Mouse (Mus musculus) intestine, postnatal 0 days (tissue): ENCODE results near the gene Defb46. TPM values are rescaled to one million over a fixed set of nuclear protein-coding genes. Genes with fewer than 3 reads are reported as not detected.

Experiments used
- ATAC-seq: fragments of 200-750 bp; cut with Nextera tagmentation; 2 replicates; pipeline ENCODE4 v1.8.0; 2017; ENCODE audit warnings: mild to moderate bottlenecking, moderate TSS enrichment, moderate library complexity
- H3K27ac ChIP-seq: fragments of 300-500 bp; sonication (generic); 2 replicates; pipeline ENCODE4 v1.5.1; 2014; ENCODE audit warnings: mild to moderate bottlenecking, low read depth, low read length, moderate library complexity
- H3K27me3 ChIP-seq: fragments of 300-500 bp; sonication (generic); replicated peaks from 2 replicates; pipeline ENCODE4 v1.6.1; 2014; ENCODE audit warnings: low read length, mixed read lengths; ENCODE audit not compliant: control insufficient read depth, insufficient read depth
- H3K36me3 ChIP-seq: fragments of 300-500 bp; sonication (generic); 2 replicates; pipeline ENCODE4 v1.6.1; 2014; ENCODE audit warnings: mild to moderate bottlenecking, moderate library complexity; ENCODE audit not compliant: control insufficient read depth, insufficient read depth
- H3K4me1 ChIP-seq: fragments of 300-500 bp; sonication (generic); replicated peaks from 2 replicates; pipeline ENCODE4 v1.6.1; 2014; ENCODE audit warnings: antibody characterized with exemption, low read length, mixed read lengths; ENCODE audit not compliant: control insufficient read depth, insufficient read depth
- H3K4me2 ChIP-seq: fragments of 300-500 bp; sonication (generic); replicated peaks from 2 replicates; pipeline ENCODE4 v1.6.1; 2014; ENCODE audit warnings: low read depth, mild to moderate bottlenecking, moderate library complexity
- H3K4me3 ChIP-seq: fragments of 300-500 bp; sonication (generic); 2 replicates; pipeline ENCODE4 v1.5.1; 2014; ENCODE audit warnings: low read depth, low read length
- H3K9ac ChIP-seq: fragments of 300-500 bp; sonication (generic); 2 replicates; pipeline ENCODE4 v1.6.1; 2014; ENCODE audit warnings: mild to moderate bottlenecking, low read depth, low read length
- H3K9me3 ChIP-seq: fragments of 300-500 bp; sonication (generic); 2 replicates; pipeline ENCODE4 v1.6.1; 2016; ENCODE audit warnings: mixed run types; ENCODE audit not compliant: control insufficient read depth
- CTCF ChIP-seq: sonication (generic); IDR thresholded peaks from 2 replicates; pipeline ENCODE4 v1.5.1; 2016; ENCODE audit warnings: low read depth, mild to moderate bottlenecking, control low read depth, antibody characterized with exemption, moderate library complexity
- WGBS: fragments of 180-500 bp; shearing (Covaris S2); extraction: QIAGEN DNeasy Blood & Tissue Kit; methylation state at CpG from one replicate; pipeline ENCODE4 v1.1.7; 2014; 5-methylcytosine and 5-hydroxymethylcytosine counted together
- polyA plus RNA-seq: library from polyadenylated mRNA; unstranded; fragments of >200 nt; fragmentation: Nextera tagmentation; extraction: Ambion mirVana; gene quantifications from 2 replicates; pipeline ENCODE4 v1.2.1, GENCODE M21; 2015

Gene Defb46
- not detected in 2 replicates for polyA plus RNA-seq

DNA sequence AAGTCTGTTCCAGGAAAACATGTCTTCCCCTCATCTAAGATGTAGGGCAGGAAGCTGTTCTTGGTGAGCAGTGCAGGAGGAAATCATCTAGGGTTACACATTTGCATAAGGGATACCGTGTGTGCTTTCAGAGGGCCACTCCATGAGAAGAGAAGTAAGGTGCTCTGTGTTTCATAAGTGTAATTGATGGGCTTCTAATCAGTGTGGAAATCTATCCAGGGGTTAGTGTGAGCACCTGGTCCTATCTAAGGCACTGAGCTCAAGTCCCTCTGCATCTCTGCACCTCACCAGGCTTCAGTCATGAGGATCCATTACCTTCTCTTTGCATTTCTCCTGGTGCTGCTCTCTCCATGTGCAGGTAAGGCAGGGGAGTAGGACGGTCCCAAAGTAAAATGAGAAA is at the start of gene Defb46:
Gene Defb46 (plus strand): TSS at position 301 of the 400 bp plus-strand sequence.
- 82% methylated on average over 2 of the region's 2 CpGs for WGBS
- H3K36me3 ChIP-seq: no peaks in the 10 kb centered on the region
- no peaks in the 10 kb centered on the region for H3K27me3 ChIP-seq
- H3K27ac ChIP-seq: no peak within 1 kb of the TSS
- no peak for TF ChIP-seq CTCF
- no peak for ATAC-seq
- H3K4me1 ChIP-seq: no peaks in the 10 kb centered on the region
- H3K4me3 ChIP-seq: no peak within 1 kb of the TSS
- no peak within 1 kb of the TSS for H3K9ac ChIP-seq
- H3K9me3 ChIP-seq: no peaks in the 10 kb centered on the region
- H3K4me2 ChIP-seq: no peak within 1 kb of the TSS

DNA sequence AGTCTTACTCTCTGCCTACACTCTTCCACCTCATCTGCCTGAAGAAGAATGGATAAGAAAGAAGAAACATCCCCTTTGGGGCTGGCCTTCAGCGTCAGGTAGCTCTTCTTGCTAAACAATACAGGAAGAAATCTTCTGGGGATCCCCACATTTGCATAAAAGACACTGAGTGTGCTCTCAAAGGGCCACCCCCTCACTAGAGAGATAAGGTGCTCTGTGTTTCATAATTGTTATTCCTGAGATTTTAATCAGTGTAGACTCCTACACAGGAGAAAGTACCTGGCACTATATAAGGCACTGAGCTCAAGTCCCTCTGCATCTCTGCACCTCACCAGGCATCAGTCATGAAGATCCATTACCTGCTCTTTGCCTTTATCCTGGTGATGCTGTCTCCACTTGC is 14.6 kb upstream of the Defb46 start, which contains the start of gene Defb6:
Gene Defb6 (plus strand): TSS at position 318 of the 400 bp plus-strand sequence.
- no peak within 1 kb of the TSS for H3K9ac ChIP-seq
- H3K4me1 ChIP-seq: no peaks in the 10 kb centered on the region
- no peak within 1 kb of the TSS for H3K27ac ChIP-seq
- H3K4me2 ChIP-seq: no peak within 1 kb of the TSS
- no peak for TF ChIP-seq CTCF
- no peak for ATAC-seq
- 58% methylated on average over 1 of the region's 1 CpGs for WGBS
- H3K36me3 ChIP-seq: no peaks in the 10 kb centered on the region
- H3K27me3 ChIP-seq: no peaks in the 10 kb centered on the region
- no peak within 1 kb of the TSS for H3K4me3 ChIP-seq
- no peaks in the 10 kb centered on the region for H3K9me3 ChIP-seq

DNA sequence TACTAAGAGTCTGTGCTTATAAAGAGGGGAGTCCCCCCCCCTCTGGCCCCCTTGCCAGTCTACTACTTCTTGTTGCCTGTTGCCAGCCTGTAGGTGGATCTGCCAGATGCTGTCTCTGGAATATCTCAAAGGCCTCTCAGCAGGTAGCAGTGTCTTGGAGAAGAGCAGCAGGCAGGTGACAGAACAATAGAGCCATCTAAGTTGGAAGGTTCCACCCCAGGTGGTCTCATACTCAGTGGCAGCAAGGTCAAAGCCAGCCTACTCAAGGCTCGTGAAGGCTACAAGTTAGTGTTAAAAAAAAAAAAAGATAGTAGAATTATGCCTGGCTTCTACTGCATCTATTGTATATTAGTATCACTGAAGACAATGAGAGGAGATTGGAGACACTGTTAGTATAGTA is 1.6 kb upstream of the Defb46 start:
- no peak overlapping the region for H3K9ac ChIP-seq
- no peak overlapping the region for H3K4me2 ChIP-seq
- WGBS: 71% methylated on average over 1 of the region's 1 CpGs
- H3K27ac ChIP-seq: no peak overlapping the region
- TF ChIP-seq CTCF: no peak
- H3K4me3 ChIP-seq: no peak overlapping the region
- no peaks in the 10 kb centered on the region for H3K27me3 ChIP-seq
- no peaks in the 10 kb centered on the region for H3K4me1 ChIP-seq
- H3K36me3 ChIP-seq: no peaks in the 10 kb centered on the region
- no peaks in the 10 kb centered on the region for H3K9me3 ChIP-seq
- no peak for ATAC-seq

DNA sequence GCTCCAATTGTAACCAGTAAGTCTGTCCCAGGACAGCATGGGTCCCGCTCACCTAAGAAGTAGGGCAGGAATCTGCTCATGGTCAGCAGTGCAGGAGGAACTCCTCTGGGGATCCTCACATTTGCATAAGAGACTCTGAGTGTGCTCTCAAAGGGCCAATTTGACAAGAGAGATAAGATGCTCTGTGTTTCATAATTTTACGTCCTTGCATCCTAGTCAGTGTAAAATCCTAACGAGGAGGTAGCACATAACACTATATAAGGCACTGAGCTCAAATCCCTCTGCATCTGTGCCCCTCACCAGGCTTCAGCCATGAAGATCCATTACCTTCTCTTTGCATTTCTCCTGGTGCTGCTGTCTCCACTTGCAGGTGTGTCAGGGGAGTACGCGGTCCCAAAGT is 7.6 kb downstream of the Defb46 start, which contains the start of gene Defb5:
Gene Defb5 (plus strand): TSS at position 301 of the 400 bp plus-strand sequence.
- no peaks in the 10 kb centered on the region for H3K9me3 ChIP-seq

DNA sequence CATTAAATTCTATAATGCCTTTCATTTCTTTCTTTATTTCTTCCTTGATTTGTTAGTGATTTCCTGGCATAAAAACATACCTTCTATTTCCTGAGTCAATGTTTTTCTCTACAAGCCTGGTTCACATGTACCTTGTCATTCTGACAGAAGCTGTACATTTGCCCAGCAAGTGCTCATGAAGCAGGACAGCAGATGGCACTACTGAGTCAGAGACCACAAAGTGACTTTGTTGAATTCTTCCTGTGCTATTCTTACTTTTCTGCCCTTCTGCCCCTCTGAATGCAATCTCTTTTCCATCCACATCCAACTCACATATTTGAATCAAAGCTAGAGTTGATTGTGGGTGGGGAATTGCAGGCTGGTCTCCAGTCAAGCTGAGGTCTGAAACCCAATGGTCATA is 18.4 kb downstream of the Defb46 start:
- H3K4me1 ChIP-seq: no peaks in the 10 kb centered on the region
- no peak for ATAC-seq
- no peaks in the 10 kb centered on the region for H3K9me3 ChIP-seq
- 0 out of 2 replicates have a peak, but pooled peaks have one; percentile 12 for TF ChIP-seq CTCF
- H3K36me3 ChIP-seq: no peaks in the 10 kb centered on the region
- H3K27ac ChIP-seq: no peak overlapping the region
- no peak overlapping the region for H3K9ac ChIP-seq
- H3K4me3 ChIP-seq: no peak overlapping the region
- H3K4me2 ChIP-seq: no peak overlapping the region
- no peaks in the 10 kb centered on the region for H3K27me3 ChIP-seq

More for the DNA sequence above, 7.6 kb downstream of the Defb46 start, which contains the start of gene Defb5:
- H3K4me3 ChIP-seq: no peak within 1 kb of the TSS
- TF ChIP-seq CTCF: no peak
- ATAC-seq: no peak
- no peak within 1 kb of the TSS for H3K9ac ChIP-seq
- WGBS: 88% methylated on average over 5 of the region's 5 CpGs
- no peaks in the 10 kb centered on the region for H3K4me1 ChIP-seq
- no peaks in the 10 kb centered on the region for H3K36me3 ChIP-seq
- H3K4me2 ChIP-seq: no peak within 1 kb of the TSS
- no peak within 1 kb of the TSS for H3K27ac ChIP-seq
- H3K27me3 ChIP-seq: no peaks in the 10 kb centered on the region

DNA sequence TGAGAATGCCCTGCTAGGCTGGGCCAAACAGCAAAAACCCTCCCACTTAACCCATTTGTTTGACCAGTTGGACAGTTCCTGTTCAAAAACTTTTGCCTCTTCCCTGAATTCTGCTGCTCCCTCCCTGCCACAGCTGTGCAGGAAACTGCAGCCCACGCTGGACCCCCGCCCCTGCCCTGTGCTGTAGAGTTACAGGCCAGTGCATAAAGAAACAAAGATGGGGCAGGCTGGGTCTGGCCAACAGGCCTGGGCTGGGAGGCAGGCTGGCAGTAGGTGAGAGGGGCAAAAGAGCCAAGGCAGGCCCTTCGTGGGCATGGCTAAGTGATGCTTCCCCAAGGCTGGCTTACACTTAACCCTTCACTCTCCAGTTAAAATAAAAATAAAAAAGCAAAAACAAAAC is 20.0 kb downstream of the Defb46 start:
- Histone ChIP-seq H3K4me1 (no peaks in the 10 kb centered on the region), H3K4me3 (no peak overlapping the region), H3K27ac (no peak overlapping the region), H3K9me3 (no peaks in the 10 kb centered on the region), H3K4me2 (no peak overlapping the region), H3K27me3 (no peaks in the 10 kb centered on the region), H3K36me3 (no peaks in the 10 kb centered on the region), H3K9ac (no peak overlapping the region)
- 46% methylated on average over 3 of the region's 3 CpGs for WGBS
- ATAC-seq: no peak
- no peak for TF ChIP-seq CTCF

Other genes starting within 250 kb of the Defb46 start
- 13.9 and 19.7 TPM in 2 replicates for gene Defb37, start 248.9 kb upstream of the Defb46 start, polyA plus RNA-seq
- gene Defb38, start 213.3 kb upstream of the Defb46 start, polyA plus RNA-seq: not detected in 2 replicates
- not detected in 2 replicates for gene Defb39, start 175.1 kb upstream of the Defb46 start, polyA plus RNA-seq
- not detected in 2 replicates for gene Defb12, start 125.1 kb upstream of the Defb46 start, polyA plus RNA-seq
- gene Defb34, start 116.2 kb upstream of the Defb46 start, polyA plus RNA-seq: not detected in 2 replicates
- not detected in 2 replicates for gene Gm45826, start 99.1 kb upstream of the Defb46 start, polyA plus RNA-seq
- not detected in 2 replicates for gene Defb14, start 45.6 kb upstream of the Defb46 start, polyA plus RNA-seq
- gene Defb4, start 41.2 kb upstream of the Defb46 start, polyA plus RNA-seq: not detected in 2 replicates
- gene Defb6, start 14.4 kb upstream of the Defb46 start, polyA plus RNA-seq: not detected in 2 replicates
- not detected in 2 replicates for gene Defb5, start 7.7 kb downstream of the Defb46 start, polyA plus RNA-seq
- gene Defb3, start 53.4 kb downstream of the Defb46 start, polyA plus RNA-seq: not detected in 2 replicates
- gene Defb8, start 207.7 kb downstream of the Defb46 start, polyA plus RNA-seq: not detected in 2 replicates